Mouse (Mus musculus) stomach, embryonic 16.5 days (tissue): Measurements from ENCODE around the gene Map3k5. TPM values are rescaled to one million over a fixed set of nuclear protein-coding genes. Genes with fewer than 3 reads are reported as not detected.
A peak's percentile ranks its signal among the peaks of the same experiment; 100 is the strongest.
"Not testable (repeated sequence)": the region's sequence is repeated elsewhere in the genome, so short reads cannot be mapped to it uniquely, and the experiment has no call there.

ENCODE experiments used
- ATAC-seq: fragments of 200-750 bp; cut with Nextera tagmentation; 2 replicates; pipeline ENCODE4 v1.8.0; 2017; ENCODE audit warnings: moderate number of reproducible peaks, moderate TSS enrichment; ENCODE audit not compliant: insufficient read depth, low FRiP score
- H3K27ac ChIP-seq: fragments of 300-500 bp; sonication (generic); 2 replicates; pipeline ENCODE4 v1.5.1; 2014; ENCODE audit warnings: low read length
- H3K27me3 ChIP-seq: fragments of 300-500 bp; sonication (generic); 2 replicates; pipeline ENCODE4 v1.6.1; 2014; ENCODE audit warnings: low read length, control low read depth, mixed read lengths; ENCODE audit not compliant: control insufficient read depth, insufficient read depth
- H3K36me3 ChIP-seq: fragments of 300-500 bp; sonication (generic); 2 replicates; pipeline ENCODE4 v1.6.1; 2014; ENCODE audit warnings: low read length; ENCODE audit not compliant: control insufficient read depth, insufficient read depth
- H3K4me1 ChIP-seq: fragments of 300-500 bp; sonication (generic); 2 replicates; pipeline ENCODE4 v1.6.1; 2014; ENCODE audit warnings: low read length, control low read depth, mixed read lengths; ENCODE audit not compliant: control insufficient read depth, insufficient read depth
- H3K4me2 ChIP-seq: fragments of 300-500 bp; sonication (generic); 2 replicates; pipeline ENCODE4 v1.6.1; 2014; ENCODE audit warnings: low read depth, low read length, mixed read lengths
- H3K4me3 ChIP-seq: fragments of 300-500 bp; sonication (generic); replicated peaks from 2 replicates; pipeline ENCODE4 v1.5.1; 2014; ENCODE audit warnings: mild to moderate bottlenecking, low read length
- H3K9ac ChIP-seq: fragments of 300-500 bp; sonication (generic); 2 replicates; pipeline ENCODE4 v1.6.1; 2014; ENCODE audit warnings: low read length
- H3K9me3 ChIP-seq: fragments of 300-500 bp; sonication (generic); replicated peaks from 2 replicates; pipeline ENCODE4 v1.6.1; 2016; ENCODE audit warnings: low read length, control low read depth; ENCODE audit not compliant: control insufficient read depth
- WGBS: fragments of 180-500 bp; shearing (Covaris S2); extraction: QIAGEN DNeasy Blood & Tissue Kit; methylation state at CpG from one replicate; pipeline ENCODE4 v1.1.7; 2014; 5-methylcytosine and 5-hydroxymethylcytosine counted together
- polyA plus RNA-seq: library from polyadenylated mRNA; unstranded; fragments of >200 nt; fragmentation: Nextera tagmentation; extraction: Ambion mirVana; gene quantifications from 2 replicates; pipeline ENCODE4 v1.2.1, GENCODE M21; 2015

Map3k5 gene
- polyA plus RNA-seq, 1 experiment from 2014 or later: 2.7 TPM

DNA sequence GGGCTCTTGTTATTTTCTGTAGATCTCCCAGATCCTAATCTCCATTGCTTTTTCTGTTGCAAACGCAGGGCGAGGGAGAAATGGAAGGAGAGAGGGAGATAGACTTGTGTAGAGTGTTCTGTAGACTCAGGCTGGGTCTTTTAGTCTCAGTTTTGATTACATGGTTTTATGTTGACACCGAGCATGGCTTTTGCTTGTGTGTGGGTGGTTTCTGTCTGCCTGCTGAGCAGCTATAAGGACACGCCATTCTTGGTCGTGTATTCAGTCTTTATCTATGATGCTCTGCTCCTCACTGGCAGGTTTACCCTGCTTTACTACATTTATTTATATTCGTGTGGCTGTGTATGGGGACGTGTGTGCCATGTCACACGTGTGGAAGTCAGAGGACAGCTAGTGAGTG, 34.2 kb downstream of the Map3k5 start:
- H3K27ac ChIP-seq: peak overlapping the region; percentile 42; the same call in 1 of the 2 replicates
- H3K36me3 ChIP-seq: no peaks in the 10 kb centered on the region
- H3K9me3 ChIP-seq: no peaks in the 10 kb centered on the region
- H3K4me1 ChIP-seq: peaks cover 16% of the 10 kb centered on the region; the same call in 1 of the 2 replicates
- no peak for ATAC-seq
- H3K27me3 ChIP-seq: no peaks in the 10 kb centered on the region
- no peak overlapping the region for H3K9ac ChIP-seq
- no peak overlapping the region for H3K4me2 ChIP-seq
- no peak overlapping the region for H3K4me3 ChIP-seq
- WGBS: 69% methylated on average over 8 of the region's 8 CpGs

DNA sequence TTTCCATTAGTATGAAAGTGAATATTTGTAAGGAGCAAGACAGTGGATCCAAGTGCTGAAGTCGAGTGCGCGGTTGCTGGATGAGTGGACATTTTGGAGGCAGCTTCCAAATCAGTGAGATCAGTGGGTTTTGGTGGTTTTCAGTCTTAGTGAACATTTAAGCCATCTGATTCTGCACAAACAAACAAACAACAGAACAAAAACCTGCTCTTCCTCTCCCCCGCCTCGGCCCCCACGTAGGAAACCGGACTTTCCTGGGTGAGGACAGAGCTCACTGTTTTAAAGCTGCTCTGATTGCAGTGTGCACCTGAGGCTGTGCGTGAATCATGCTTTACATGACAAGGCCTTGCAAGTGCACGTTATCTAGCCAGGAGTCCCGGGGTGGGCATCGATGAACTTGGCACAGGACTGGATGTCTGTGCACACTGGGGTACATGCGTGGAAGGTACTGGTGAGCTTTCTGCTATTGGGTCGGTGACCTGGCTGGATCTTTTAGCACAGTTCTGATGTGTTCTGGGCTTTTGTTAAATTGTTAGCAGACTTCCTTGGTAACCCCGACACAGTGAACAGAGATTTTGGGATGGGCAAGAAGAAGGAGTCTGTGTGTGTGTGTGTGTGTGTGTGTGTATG, 35.7 kb downstream of the Map3k5 start:
- 78% methylated on average over 14 of the region's 14 CpGs for WGBS
- no peaks in the 10 kb centered on the region for H3K36me3 ChIP-seq
- H3K27ac ChIP-seq: no peak overlapping the region
- H3K9me3 ChIP-seq: no peaks in the 10 kb centered on the region
- H3K4me2 ChIP-seq: no peak overlapping the region
- no peak overlapping the region for H3K9ac ChIP-seq
- no peaks in the 10 kb centered on the region for H3K27me3 ChIP-seq
- no peak overlapping the region for H3K4me3 ChIP-seq
- H3K4me1 ChIP-seq: peaks cover 8% of the 10 kb centered on the region; the same call in 1 of the 2 replicates
- no peak for ATAC-seq

DNA sequence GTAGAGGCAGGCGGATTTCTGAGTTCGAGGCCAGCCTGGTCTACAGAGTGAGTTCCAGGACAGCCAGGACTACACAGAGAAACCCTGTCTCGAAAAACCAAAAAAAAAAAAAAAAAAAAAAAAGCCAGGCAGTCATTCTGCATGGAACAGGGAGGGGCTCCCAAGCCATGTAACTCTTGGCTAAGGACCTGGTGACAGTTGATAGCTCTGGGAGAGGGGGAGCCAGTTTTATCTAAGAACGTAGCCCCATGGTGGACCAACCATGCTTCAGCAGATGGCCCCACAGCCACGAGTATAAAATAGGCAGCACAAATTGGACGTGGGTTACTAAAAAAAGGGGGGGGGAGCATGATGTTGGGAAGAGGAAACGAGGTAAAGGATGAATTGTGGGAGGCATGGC, 37.2 kb downstream of the Map3k5 start:
- H3K36me3 ChIP-seq, H3K4me1 ChIP-seq, ATAC-seq, H3K4me3 ChIP-seq, H3K27me3 ChIP-seq, H3K27ac ChIP-seq, H3K4me2 ChIP-seq, H3K9ac ChIP-seq, H3K9me3 ChIP-seq: not testable (repeated sequence)
- 85% methylated on average over 6 of the region's 7 CpGs for WGBS

DNA sequence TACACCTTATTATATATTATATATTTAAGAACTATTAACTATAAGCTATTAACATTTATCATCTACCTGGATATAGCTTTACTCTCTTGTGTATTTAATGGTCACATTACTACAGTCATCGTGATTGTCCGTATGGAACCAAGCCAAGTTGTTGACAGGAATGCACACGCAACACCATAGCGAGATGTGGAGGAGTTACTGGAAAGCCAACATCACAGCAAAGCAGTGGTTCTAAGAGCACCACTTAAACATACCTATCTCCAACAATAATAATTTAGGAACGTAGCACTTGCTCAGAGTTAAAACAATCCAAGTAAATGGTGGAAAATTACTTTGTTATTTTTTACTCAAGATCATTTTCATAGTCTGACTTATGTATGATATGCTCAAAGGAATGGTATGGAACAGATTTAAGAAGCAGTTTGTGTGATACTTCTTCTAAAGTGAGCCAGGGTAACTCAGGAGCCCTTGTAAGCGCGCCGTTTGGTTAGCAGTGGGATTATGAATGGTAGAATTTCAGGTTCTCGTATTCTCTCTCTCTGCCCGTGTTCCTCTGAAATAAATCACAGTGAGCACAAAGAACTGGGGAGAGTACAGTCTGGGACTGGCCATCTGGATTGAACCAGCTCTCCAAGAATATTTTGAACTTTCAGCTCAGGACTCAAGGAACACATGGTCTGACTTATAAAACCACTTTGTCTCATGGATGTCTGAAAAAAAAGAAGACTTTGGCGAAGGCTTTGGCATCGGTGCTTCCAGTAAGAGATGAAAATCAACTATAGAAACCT, 39.2 kb downstream of the Map3k5 start:
- Histone ChIP-seq H3K27ac (no peak overlapping the region), H3K4me2 (no peak overlapping the region), H3K27me3 (no peaks in the 10 kb centered on the region), H3K9me3 (no peaks in the 10 kb centered on the region), H3K4me1 (peaks cover 4% of the 10 kb centered on the region; the same call in 1 of the 2 replicates), H3K9ac (no peak overlapping the region), H3K36me3 (no peaks in the 10 kb centered on the region), H3K4me3 (no peak overlapping the region)
- no peak for ATAC-seq
- WGBS: 71% methylated on average over 12 of the region's 12 CpGs

DNA sequence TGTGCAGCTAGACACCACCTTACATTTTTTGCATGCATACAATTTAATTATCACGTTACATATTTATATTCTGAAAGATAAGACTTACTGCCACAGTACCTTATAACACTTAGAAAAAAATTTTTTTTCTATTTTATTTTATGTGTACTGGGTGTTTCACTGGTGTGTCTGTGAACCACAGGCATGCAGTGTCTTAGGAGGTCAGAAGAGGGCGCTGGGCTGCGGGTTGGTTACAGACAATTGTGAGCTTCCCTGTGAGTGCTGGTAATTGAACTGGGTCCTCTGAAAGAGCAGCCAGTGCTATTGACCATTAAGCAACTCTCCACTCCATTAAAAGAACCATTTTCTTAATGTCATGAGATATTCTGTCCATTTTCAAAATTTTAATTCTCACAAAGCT, 43.3 kb downstream of the Map3k5 start:
- Histone ChIP-seq H3K9me3 (no peaks in the 10 kb centered on the region), H3K27me3 (no peaks in the 10 kb centered on the region), H3K4me3 (no peak overlapping the region), H3K27ac (no peak overlapping the region), H3K9ac (no peak overlapping the region), H3K4me2 (no peak overlapping the region), H3K4me1 (no peaks in the 10 kb centered on the region), H3K36me3 (no peaks in the 10 kb centered on the region)
- no peak for ATAC-seq
- WGBS: 80% methylated on average over 3 of the region's 3 CpGs

DNA sequence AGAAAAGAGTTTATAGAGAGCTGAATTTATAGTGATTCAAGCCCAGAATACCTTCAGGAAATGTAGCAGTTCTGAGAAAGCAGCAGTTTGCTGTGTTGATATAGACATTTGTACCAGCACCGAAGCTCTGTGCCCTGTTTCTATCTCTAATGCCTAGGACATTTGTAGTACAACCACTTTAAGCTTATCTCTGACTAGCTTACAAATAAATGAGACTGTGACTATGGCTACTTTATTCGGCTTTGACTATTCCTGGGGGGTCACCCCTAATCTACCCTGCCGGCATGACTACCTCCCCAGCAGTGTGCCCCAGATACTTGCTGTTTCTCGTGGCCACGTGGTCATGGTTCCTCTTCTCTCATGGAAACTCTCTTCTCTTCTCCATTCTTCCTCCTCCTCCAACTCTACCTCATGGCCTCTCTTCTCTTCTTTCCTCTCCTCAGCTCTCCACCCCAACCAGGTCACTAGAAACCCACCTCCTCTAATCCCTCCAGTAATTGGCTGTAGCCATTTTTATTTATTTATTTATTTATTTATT, 44.5 kb downstream of the Map3k5 start:
- Histone ChIP-seq H3K4me3 (no peak overlapping the region), H3K36me3 (no peaks in the 10 kb centered on the region), H3K9me3 (no peaks in the 10 kb centered on the region), H3K9ac (no peak overlapping the region), H3K4me2 (no peak overlapping the region), H3K27me3 (no peaks in the 10 kb centered on the region), H3K4me1 (no peaks in the 10 kb centered on the region), H3K27ac (no peak overlapping the region)
- no peak for ATAC-seq
- WGBS: 77% methylated on average over 5 of the region's 5 CpGs

DNA sequence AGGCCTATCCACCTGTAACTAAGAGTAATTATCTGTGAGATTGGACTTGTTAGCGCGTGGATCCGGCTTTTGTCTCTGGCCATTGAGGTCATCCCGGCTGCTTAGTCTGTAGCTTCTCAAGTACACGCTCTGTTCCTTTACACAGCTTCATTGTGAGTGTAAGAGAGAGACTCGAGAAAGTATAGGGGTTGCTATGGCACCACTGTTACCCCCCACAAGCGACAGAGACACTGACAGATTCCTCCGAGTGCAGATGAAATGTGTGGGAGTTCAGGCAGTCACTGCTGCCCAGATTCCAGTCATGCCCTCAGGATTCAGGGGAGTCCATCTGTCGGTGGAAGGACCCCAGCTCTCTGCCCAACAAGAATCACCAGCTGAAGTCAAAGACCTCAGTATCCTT, 53.5 kb downstream of the Map3k5 start:
- no peaks in the 10 kb centered on the region; the same call in 1 of the 2 replicates for H3K9me3 ChIP-seq
- WGBS: 77% methylated on average over 9 of the region's 9 CpGs
- ATAC-seq: no peak

DNA sequence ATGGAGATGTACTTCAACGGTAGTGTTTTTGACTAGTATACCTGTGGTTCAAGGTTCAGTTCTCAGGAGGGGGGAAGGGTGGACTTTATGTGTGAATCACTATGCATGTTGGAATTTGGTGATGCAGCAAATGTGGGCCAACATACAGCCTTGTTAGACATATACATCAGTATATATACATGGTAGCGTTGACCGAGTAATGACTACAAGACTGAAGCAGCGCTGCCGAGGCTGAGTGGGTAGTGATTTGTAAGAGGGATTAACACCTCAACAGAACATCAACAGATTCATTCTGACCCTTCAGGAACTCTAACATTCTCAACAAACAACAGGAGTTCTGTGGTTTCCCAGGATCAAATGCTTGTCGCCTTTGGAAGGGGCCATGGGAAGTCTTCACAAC, 55.7 kb downstream of the Map3k5 start:
- 85% methylated on average over 6 of the region's 6 CpGs for WGBS
- no peak for ATAC-seq

More for the DNA sequence above, 53.5 kb downstream of the Map3k5 start:
- no peaks in the 10 kb centered on the region for H3K27me3 ChIP-seq
- no peak overlapping the region for H3K9ac ChIP-seq
- peaks cover 6% of the 10 kb centered on the region; the same call in 1 of the 2 replicates for H3K36me3 ChIP-seq
- H3K4me2 ChIP-seq: no peak overlapping the region
- no peaks in the 10 kb centered on the region for H3K4me1 ChIP-seq
- no peak overlapping the region for H3K27ac ChIP-seq
- H3K4me3 ChIP-seq: no peak overlapping the region

DNA sequence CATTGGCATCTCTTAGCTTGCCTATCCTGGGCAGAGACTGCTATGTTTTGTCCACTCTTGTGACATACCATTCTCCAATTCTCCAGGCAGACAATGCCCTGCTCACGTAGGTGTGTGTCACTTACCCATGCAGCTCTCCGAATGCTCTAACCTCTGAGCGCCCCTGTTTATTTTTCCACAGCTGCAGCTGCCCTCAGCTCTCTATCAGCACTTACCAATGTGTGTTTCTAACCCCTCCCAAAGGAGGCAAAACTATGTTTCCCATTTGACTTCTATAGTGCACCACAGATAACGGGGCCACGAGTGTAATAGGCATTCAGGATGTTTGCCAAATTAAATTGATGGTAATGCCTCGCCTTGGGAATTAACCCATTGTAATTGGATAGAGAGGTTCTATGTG, 56.4 kb downstream of the Map3k5 start:
- 47% methylated on average over 6 of the region's 6 CpGs for WGBS
- Histone ChIP-seq H3K4me1 (no peaks in the 10 kb centered on the region), H3K9ac (no peak overlapping the region), H3K9me3 (no peaks in the 10 kb centered on the region; the same call in 1 of the 2 replicates), H3K4me2 (no peak overlapping the region), H3K36me3 (peaks cover 4% of the 10 kb centered on the region; the same call in 1 of the 2 replicates), H3K27ac (no peak overlapping the region), H3K27me3 (no peaks in the 10 kb centered on the region), H3K4me3 (no peak overlapping the region)
- ATAC-seq: peak; percentile 53; the same call in 1 of the 2 replicates

More for the DNA sequence above, 55.7 kb downstream of the Map3k5 start:
- no peak overlapping the region for H3K4me3 ChIP-seq
- no peaks in the 10 kb centered on the region for H3K27me3 ChIP-seq
- H3K36me3 ChIP-seq: peaks cover 6% of the 10 kb centered on the region; the same call in 1 of the 2 replicates
- no peak overlapping the region for H3K9ac ChIP-seq
- no peak overlapping the region for H3K4me2 ChIP-seq
- H3K27ac ChIP-seq: no peak overlapping the region; the same call in 1 of the 2 replicates
- no peaks in the 10 kb centered on the region; the same call in 1 of the 2 replicates for H3K9me3 ChIP-seq
- no peaks in the 10 kb centered on the region for H3K4me1 ChIP-seq
